Mouse (Mus musculus) midbrain, embryonic 12.5 days (tissue): ENCODE measurements around the gene Msi2. TPM values are rescaled to one million over a fixed set of nuclear protein-coding genes. Genes with fewer than 3 reads are reported as not detected.

Experiments
- ATAC-seq: fragments of 200-750 bp; cut with Nextera tagmentation; 2 replicates; pipeline ENCODE4 v1.8.0; 2017; ENCODE audit warnings: low read depth, moderate TSS enrichment, moderate library complexity; ENCODE audit not compliant: low FRiP score
- H3K27ac ChIP-seq: fragments of 300-500 bp; sonication (generic); replicated peaks from 2 replicates; pipeline ENCODE4 v1.5.1; 2016; ENCODE audit warnings: mild to moderate bottlenecking
- H3K27me3 ChIP-seq: fragments of 300-500 bp; sonication (generic); 2 replicates; pipeline ENCODE4 v1.6.1; 2016; ENCODE audit warnings: mild to moderate bottlenecking
- H3K36me3 ChIP-seq: fragments of 300-500 bp; sonication (generic); 2 replicates; pipeline ENCODE4 v1.6.1; 2016
- H3K4me1 ChIP-seq: fragments of 300-500 bp; sonication (generic); 2 replicates; pipeline ENCODE4 v1.6.1; 2016
- H3K4me2 ChIP-seq: fragments of 300-500 bp; sonication (generic); replicated peaks from 2 replicates; pipeline ENCODE4 v1.6.1; 2016; ENCODE audit warnings: mild to moderate bottlenecking, moderate library complexity
- H3K4me3 ChIP-seq: fragments of 300-500 bp; sonication (generic); 2 replicates; pipeline ENCODE4 v1.5.1; 2016; ENCODE audit warnings: mild to moderate bottlenecking
- H3K9ac ChIP-seq: fragments of 300-500 bp; sonication (generic); replicated peaks from 2 replicates; pipeline ENCODE4 v1.6.1; 2016; ENCODE audit warnings: mild to moderate bottlenecking, moderate library complexity
- H3K9me3 ChIP-seq: fragments of 300-500 bp; sonication (generic); 2 replicates; pipeline ENCODE4 v1.6.1; 2016; ENCODE audit warnings: mild to moderate bottlenecking
- whole genome bisulfite sequencing: fragments of 180-500 bp; shearing (Covaris S2); methylation state at CpG from one replicate; pipeline ENCODE4 v1.1.7; 2016; 5-methylcytosine and 5-hydroxymethylcytosine counted together
- polyA plus RNA-seq: library from polyadenylated mRNA; unstranded; fragments of >200 nt; fragmentation: Nextera tagmentation; extraction: Ambion mirVana; gene quantifications from 2 replicates; pipeline ENCODE4 v1.2.1, GENCODE M21; 2016

Msi2 gene
- polyA plus RNA-seq, 1 experiment from 2014 or later = 47.9 TPM

GRCm38 (mm10) chr11:88449180-88449579 lies 269.1 kb downstream of the Msi2 start:
- H3K36me3 ChIP-seq = peaks cover 7% of the 10 kb centered on the region

GRCm38 (mm10) chr11:88448571-88448970 lies 269.7 kb downstream of the Msi2 start:
- H3K4me1 ChIP-seq = peaks cover 53% of the 10 kb centered on the region
- H3K4me3 ChIP-seq = no peak overlapping the region
- H3K27ac ChIP-seq = peak overlapping the region; percentile 76
- 66% methylated on average over 3 of the region's 3 CpGs for WGBS
- H3K9ac ChIP-seq = no peak overlapping the region
- no peaks in the 10 kb centered on the region for H3K27me3 ChIP-seq
- no peaks in the 10 kb centered on the region for H3K9me3 ChIP-seq
- H3K4me2 ChIP-seq = no peak overlapping the region
- peaks cover 12% of the 10 kb centered on the region for H3K36me3 ChIP-seq
- ATAC-seq = no peak

More at GRCm38 (mm10) chr11:88449180-88449579, 269.1 kb downstream of the Msi2 start:
- Histone ChIP-seq H3K27me3 (no peaks in the 10 kb centered on the region), H3K9me3 (no peaks in the 10 kb centered on the region), H3K4me2 (no peak overlapping the region), H3K4me3 (no peak overlapping the region), H3K27ac (peak overlapping the region; percentile 43), H3K9ac (no peak overlapping the region), H3K4me1 (peaks cover 53% of the 10 kb centered on the region)
- WGBS = 93% methylated on average over 6 of the region's 6 CpGs
- no peak for ATAC-seq

- Histone ChIP-seq H3K36me3 (peaks cover 14% of the 10 kb centered on the region), H3K27me3 (no peaks in the 10 kb centered on the region), H3K4me1 (peaks cover 65% of the 10 kb centered on the region), H3K4me2 (no peak overlapping the region), H3K4me3 (no peak overlapping the region), H3K27ac (peak overlapping the region; percentile 76), H3K9me3 (no peaks in the 10 kb centered on the region), H3K9ac (no peak overlapping the region)
- 48% methylated on average over 11 of the region's 11 CpGs for WGBS
- peak; percentile 56; the same call in 1 of the 2 replicates for ATAC-seq
These were observed 271.0 kb downstream of the Msi2 start for GRCm38 (mm10) chr11:88447350-88447749.

GRCm38 (mm10) chr11:88443905-88444304 lies 274.4 kb downstream of the Msi2 start:
- Histone ChIP-seq H3K27me3 (no peaks in the 10 kb centered on the region), H3K27ac (peak overlapping the region; percentile 50), H3K4me1 (peaks cover 86% of the 10 kb centered on the region), H3K9me3 (no peaks in the 10 kb centered on the region), H3K4me3 (no peak overlapping the region), H3K9ac (no peak overlapping the region), H3K4me2 (no peak overlapping the region), H3K36me3 (peaks cover 24% of the 10 kb centered on the region)
- ATAC-seq = no peak
- 81% methylated on average over 14 of the region's 14 CpGs for WGBS

GRCm38 (mm10) chr11:88443291-88443690 lies 275.0 kb downstream of the Msi2 start:
- no peak overlapping the region for H3K4me3 ChIP-seq
- 87% methylated on average over 8 of the region's 8 CpGs for WGBS
- no peak overlapping the region for H3K9ac ChIP-seq
- H3K36me3 ChIP-seq = peaks cover 24% of the 10 kb centered on the region
- H3K27me3 ChIP-seq = no peaks in the 10 kb centered on the region
- no peaks in the 10 kb centered on the region for H3K9me3 ChIP-seq
- no peak for ATAC-seq
- peak overlapping the region; percentile 60 for H3K27ac ChIP-seq
- H3K4me1 ChIP-seq = peaks cover 86% of the 10 kb centered on the region
- H3K4me2 ChIP-seq = no peak overlapping the region

- Histone ChIP-seq H3K4me1 (peaks cover 79% of the 10 kb centered on the region), H3K27ac (0 out of 2 replicates have a peak overlapping the region, but pooled peaks have one; percentile 60), H3K36me3 (peaks cover 24% of the 10 kb centered on the region), H3K9me3 (no peaks in the 10 kb centered on the region), H3K27me3 (no peaks in the 10 kb centered on the region), H3K4me2 (no peak overlapping the region), H3K4me3 (no peak overlapping the region), H3K9ac (no peak overlapping the region)
- WGBS = 71% methylated on average over 12 of the region's 12 CpGs
- ATAC-seq = no peak
These were observed 276.2 kb downstream of the Msi2 start for GRCm38 (mm10) chr11:88441871-88442740.

- no peak overlapping the region for H3K4me3 ChIP-seq
- H3K9ac ChIP-seq = no peak overlapping the region
- 84% methylated on average over 3 of the region's 3 CpGs for WGBS
- no peaks in the 10 kb centered on the region for H3K9me3 ChIP-seq
- H3K27ac ChIP-seq = peak overlapping the region; percentile 63
- ATAC-seq = no peak
- H3K36me3 ChIP-seq = peaks cover 17% of the 10 kb centered on the region
- H3K4me1 ChIP-seq = peaks cover 70% of the 10 kb centered on the region
- no peak overlapping the region for H3K4me2 ChIP-seq
- H3K27me3 ChIP-seq = no peaks in the 10 kb centered on the region
These were observed 279.7 kb downstream of the Msi2 start for GRCm38 (mm10) chr11:88438659-88439058.

GRCm38 (mm10) chr11:88436596-88436995 lies 281.7 kb downstream of the Msi2 start:
- Histone ChIP-seq H3K36me3 (0 out of 2 replicates have a peak, but pooled peaks cover 8% of the 10 kb centered on the region), H3K9ac (no peak overlapping the region), H3K4me2 (no peak overlapping the region), H3K4me1 (peaks cover 59% of the 10 kb centered on the region), H3K27me3 (no peaks in the 10 kb centered on the region), H3K27ac (peak overlapping the region; percentile 36; the same call in 1 of the 2 replicates), H3K9me3 (no peaks in the 10 kb centered on the region), H3K4me3 (no peak overlapping the region)
- ATAC-seq = no peak
- WGBS = 67% methylated on average over 2 of the region's 2 CpGs

- Histone ChIP-seq H3K36me3 (0 out of 2 replicates have a peak, but pooled peaks cover under 1% of the 10 kb centered on the region), H3K27me3 (no peaks in the 10 kb centered on the region), H3K27ac (no peak overlapping the region; the same call in 1 of the 2 replicates), H3K4me3 (no peak overlapping the region), H3K4me1 (peaks cover 62% of the 10 kb centered on the region), H3K9me3 (no peaks in the 10 kb centered on the region), H3K4me2 (no peak overlapping the region), H3K9ac (no peak overlapping the region)
- 89% methylated on average over 6 of the region's 6 CpGs for WGBS
- no peak for ATAC-seq
These were observed 282.8 kb downstream of the Msi2 start for GRCm38 (mm10) chr11:88435543-88435942.

- Histone ChIP-seq H3K27ac (peak overlapping the region; percentile 60), H3K4me3 (no peak overlapping the region), H3K9ac (0 out of 2 replicates have a peak overlapping the region, but pooled peaks have one; percentile 24), H3K4me1 (peaks cover 53% of the 10 kb centered on the region), H3K36me3 (0 out of 2 replicates have a peak, but pooled peaks cover 4% of the 10 kb centered on the region), H3K27me3 (no peaks in the 10 kb centered on the region), H3K4me2 (no peak overlapping the region), H3K9me3 (no peaks in the 10 kb centered on the region)
- ATAC-seq = 0 out of 2 replicates have a peak, but pooled peaks have one; percentile 12
- WGBS = 54% methylated on average over 22 of the region's 22 CpGs
These were observed 286.7 kb downstream of the Msi2 start for GRCm38 (mm10) chr11:88431363-88432269.

- Histone ChIP-seq H3K27me3 (no peaks in the 10 kb centered on the region), H3K9me3 (no peaks in the 10 kb centered on the region), H3K27ac (0 out of 2 replicates have a peak overlapping the region, but pooled peaks have one; percentile 60), H3K36me3 (0 out of 2 replicates have a peak, but pooled peaks cover 4% of the 10 kb centered on the region), H3K4me2 (no peak overlapping the region), H3K4me1 (peaks cover 56% of the 10 kb centered on the region), H3K4me3 (no peak overlapping the region), H3K9ac (no peak overlapping the region)
- ATAC-seq = no peak
- WGBS = 95% methylated on average over 8 of the region's 8 CpGs
These were observed 288.0 kb downstream of the Msi2 start for GRCm38 (mm10) chr11:88430292-88430691.
